Mouse (Mus musculus) embryonic facial prominence, embryonic 15.5 days (tissue): ENCODE results near the gene Rgs3. TPM values are rescaled to one million over a fixed set of nuclear protein-coding genes. Genes with fewer than 3 reads are reported as not detected.
A peak's percentile ranks its signal among the peaks of the same experiment; 100 is the strongest.

Experiments used
- ATAC-seq: fragments of 200-750 bp; cut with Nextera tagmentation; 2 replicates; pipeline ENCODE4 v1.8.0; 2017; ENCODE audit warnings: low read depth, moderate TSS enrichment; ENCODE audit not compliant: insufficient number of reproducible peaks, low FRiP score, low TSS enrichment
- H3K27ac ChIP-seq: fragments of 300-500 bp; sonication (generic); replicated peaks from 2 replicates; pipeline ENCODE4 v1.5.1; 2015; ENCODE audit warnings: mild to moderate bottlenecking, inconsistent platforms
- H3K27me3 ChIP-seq: fragments of 300-500 bp; sonication (generic); 2 replicates; pipeline ENCODE4 v1.6.1; 2015; ENCODE audit warnings: inconsistent platforms
- H3K36me3 ChIP-seq: fragments of 300-500 bp; sonication (generic); 2 replicates; pipeline ENCODE4 v1.6.1; 2015; ENCODE audit warnings: mild to moderate bottlenecking, inconsistent platforms
- H3K4me1 ChIP-seq: fragments of 300-500 bp; sonication (generic); 2 replicates; pipeline ENCODE4 v1.6.1; 2015; ENCODE audit warnings: inconsistent platforms
- H3K4me2 ChIP-seq: fragments of 300-500 bp; sonication (generic); replicated peaks from 2 replicates; pipeline ENCODE4 v1.6.1; 2015; ENCODE audit warnings: mild to moderate bottlenecking, inconsistent platforms
- H3K4me3 ChIP-seq: fragments of 300-500 bp; sonication (generic); replicated peaks from 2 replicates; pipeline ENCODE4 v1.5.1; 2015; ENCODE audit warnings: mild to moderate bottlenecking, inconsistent platforms
- H3K9ac ChIP-seq: fragments of 300-500 bp; sonication (generic); 2 replicates; pipeline ENCODE4 v1.6.1; 2015; ENCODE audit warnings: inconsistent platforms
- H3K9me3 ChIP-seq: fragments of 300-500 bp; sonication (generic); replicated peaks from 2 replicates; pipeline ENCODE4 v1.6.1; 2016; ENCODE audit warnings: inconsistent platforms
- WGBS: fragments of 180-500 bp; shearing (Covaris S2); methylation state at CpG from one replicate; pipeline ENCODE4 v1.1.7; 2015; 5-methylcytosine and 5-hydroxymethylcytosine counted together
- polyA plus RNA-seq: library from polyadenylated mRNA; unstranded; fragments of >200 nt; fragmentation: Nextera tagmentation; extraction: Ambion mirVana; gene quantifications from 2 replicates; pipeline ENCODE4 v1.2.1, GENCODE M21; 2015

The Rgs3 gene
- polyA plus RNA-seq, 1 experiment from 2014 or later, result 65.0 TPM

DNA sequence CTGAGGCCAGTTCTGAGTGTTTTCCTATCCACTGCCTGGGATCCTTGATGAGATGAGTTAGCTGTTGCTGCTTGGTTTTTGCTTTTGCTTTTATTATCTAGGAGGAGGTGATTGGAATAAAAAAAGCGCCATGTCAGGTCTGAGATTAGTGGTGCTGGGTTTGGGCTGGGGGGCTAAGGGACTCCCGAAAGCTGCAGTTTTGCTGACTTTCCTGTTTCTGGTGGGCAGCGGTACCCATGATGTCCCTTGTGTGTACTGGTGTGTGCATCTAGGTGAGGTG, 60.3 kb downstream of the Rgs3 start:
- no peak overlapping the region; the same call in 1 of the 2 replicates for H3K27ac ChIP-seq

DNA sequence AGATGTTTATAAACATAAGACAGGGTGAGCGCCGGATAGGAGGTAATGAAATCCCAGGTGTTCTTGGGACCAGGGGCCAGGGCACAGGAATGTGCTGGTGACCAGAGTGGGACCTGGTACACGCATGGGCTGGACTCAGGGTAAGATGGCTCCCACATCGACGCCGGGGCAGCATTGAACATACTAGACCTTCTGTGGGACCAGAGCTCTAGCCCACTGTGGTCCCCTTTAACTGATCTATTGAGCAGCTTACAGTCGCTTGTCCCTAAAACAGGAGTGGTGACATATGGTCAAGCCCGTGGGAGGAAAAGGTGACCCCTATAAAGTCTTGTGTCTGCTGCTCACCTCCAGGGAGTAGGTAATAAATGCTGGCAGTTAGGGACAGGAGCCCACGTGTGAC, 61.5 kb downstream of the Rgs3 start:
- Histone ChIP-seq H3K4me2 (no peak overlapping the region), H3K36me3 (no peaks in the 10 kb centered on the region), H3K9ac (no peak overlapping the region), H3K27me3 (no peaks in the 10 kb centered on the region), H3K27ac (no peak overlapping the region), H3K4me1 (peaks cover 47% of the 10 kb centered on the region), H3K4me3 (no peak overlapping the region), H3K9me3 (no peaks in the 10 kb centered on the region)
- ATAC-seq, result no peak
- 89% methylated on average over 9 of the region's 9 CpGs for WGBS

More for the DNA sequence above, 60.3 kb downstream of the Rgs3 start:
- Histone ChIP-seq H3K9me3 (no peaks in the 10 kb centered on the region), H3K4me2 (no peak overlapping the region), H3K4me1 (peaks cover 35% of the 10 kb centered on the region), H3K27me3 (no peaks in the 10 kb centered on the region), H3K9ac (no peak overlapping the region), H3K4me3 (peak overlapping the region; percentile 11; the same call in 1 of the 2 replicates), H3K36me3 (no peaks in the 10 kb centered on the region)
- WGBS, result 93% methylated on average over 3 of the region's 3 CpGs
- ATAC-seq, result no peak

DNA sequence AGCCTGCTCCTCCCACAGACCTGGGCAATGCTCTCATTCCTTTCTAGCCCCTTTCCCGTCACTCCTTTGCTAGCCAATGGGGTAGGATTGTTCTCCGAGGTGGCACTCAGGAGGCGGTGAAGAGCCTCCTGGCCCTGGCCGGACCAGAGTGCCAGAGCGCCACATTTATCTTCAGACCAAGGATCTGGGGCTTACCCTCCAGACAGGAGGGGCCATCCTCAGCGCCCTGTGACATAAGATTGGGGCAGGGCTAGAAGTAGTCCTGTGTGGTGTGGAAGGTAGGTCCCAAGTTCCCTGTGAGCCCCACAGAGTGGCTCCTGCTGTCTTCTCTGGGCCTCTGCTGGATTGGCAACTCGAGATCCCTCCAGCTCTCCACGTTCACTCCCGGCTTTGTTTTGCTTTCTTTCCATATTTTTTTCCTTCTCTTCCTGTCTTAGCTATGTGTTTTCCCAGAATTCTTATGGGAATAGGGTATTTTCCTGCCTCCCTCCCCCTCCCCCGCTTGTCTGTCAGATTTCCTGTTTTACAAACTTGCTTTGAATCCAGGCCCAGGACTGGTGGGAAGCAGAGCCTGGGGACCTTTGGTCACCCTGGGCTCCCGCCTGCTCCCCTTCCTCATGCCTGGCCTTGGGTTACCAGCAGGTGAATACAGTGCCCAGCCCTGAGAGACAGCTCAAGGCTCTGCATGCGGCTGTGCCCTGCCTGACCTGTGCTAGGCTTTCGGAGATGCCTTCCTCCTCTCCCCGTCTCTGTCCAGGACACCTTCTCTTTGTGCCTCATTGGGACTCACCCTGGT, 62.4 kb downstream of the Rgs3 start:
- Histone ChIP-seq H3K27me3 (no peaks in the 10 kb centered on the region), H3K4me1 (peaks cover 57% of the 10 kb centered on the region), H3K9me3 (no peaks in the 10 kb centered on the region), H3K36me3 (no peaks in the 10 kb centered on the region), H3K4me3 (no peak overlapping the region), H3K9ac (no peak overlapping the region), H3K4me2 (no peak overlapping the region), H3K27ac (peak overlapping the region; percentile 31; the same call in 1 of the 2 replicates)
- no peak for ATAC-seq
- 65% methylated on average over 14 of the region's 14 CpGs for WGBS

DNA sequence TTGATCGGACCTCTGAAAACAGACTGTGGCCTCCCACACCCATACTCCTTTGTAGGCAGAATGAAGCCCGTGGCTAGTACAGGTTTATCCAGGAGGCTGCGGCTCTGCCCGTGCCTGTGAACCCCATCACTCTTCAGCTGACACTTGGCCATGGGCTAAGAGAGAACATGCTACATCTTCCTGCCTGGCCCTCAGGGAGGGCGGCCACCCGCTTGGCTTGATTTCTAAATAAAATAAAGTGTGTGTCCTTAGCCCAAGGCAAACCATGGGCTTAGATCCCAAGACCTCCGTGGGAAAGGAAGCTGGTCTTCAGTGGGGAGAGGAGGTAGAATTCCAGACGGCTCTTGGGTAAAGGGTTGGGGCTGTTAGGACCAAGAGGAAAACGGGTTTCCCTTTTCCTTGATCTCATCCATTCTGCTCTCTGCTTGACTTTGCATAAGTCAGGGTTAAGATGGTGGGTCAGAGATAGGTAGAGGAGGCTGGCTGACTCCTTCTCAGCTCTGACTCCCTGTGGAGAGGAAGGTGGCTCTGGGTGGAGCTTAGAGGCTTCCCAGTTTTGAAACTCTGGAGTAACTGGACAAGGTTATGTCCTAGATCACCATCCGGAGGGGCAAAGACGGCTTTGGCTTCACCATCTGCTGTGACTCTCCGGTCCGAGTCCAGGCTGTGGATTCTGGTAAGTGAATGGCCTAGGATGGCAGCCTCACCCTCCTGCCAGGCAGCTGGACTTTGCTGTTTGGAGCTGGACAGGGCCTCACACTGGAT, 63.8 kb downstream of the Rgs3 start:
- WGBS, result 79% methylated on average over 13 of the region's 13 CpGs
- Histone ChIP-seq H3K9ac (no peak overlapping the region), H3K36me3 (no peaks in the 10 kb centered on the region), H3K4me3 (no peak overlapping the region), H3K27ac (0 out of 2 replicates have a peak overlapping the region, but pooled peaks have one; percentile 29), H3K4me2 (no peak overlapping the region), H3K9me3 (no peaks in the 10 kb centered on the region), H3K27me3 (no peaks in the 10 kb centered on the region), H3K4me1 (peaks cover 59% of the 10 kb centered on the region)
- no peak for ATAC-seq

DNA sequence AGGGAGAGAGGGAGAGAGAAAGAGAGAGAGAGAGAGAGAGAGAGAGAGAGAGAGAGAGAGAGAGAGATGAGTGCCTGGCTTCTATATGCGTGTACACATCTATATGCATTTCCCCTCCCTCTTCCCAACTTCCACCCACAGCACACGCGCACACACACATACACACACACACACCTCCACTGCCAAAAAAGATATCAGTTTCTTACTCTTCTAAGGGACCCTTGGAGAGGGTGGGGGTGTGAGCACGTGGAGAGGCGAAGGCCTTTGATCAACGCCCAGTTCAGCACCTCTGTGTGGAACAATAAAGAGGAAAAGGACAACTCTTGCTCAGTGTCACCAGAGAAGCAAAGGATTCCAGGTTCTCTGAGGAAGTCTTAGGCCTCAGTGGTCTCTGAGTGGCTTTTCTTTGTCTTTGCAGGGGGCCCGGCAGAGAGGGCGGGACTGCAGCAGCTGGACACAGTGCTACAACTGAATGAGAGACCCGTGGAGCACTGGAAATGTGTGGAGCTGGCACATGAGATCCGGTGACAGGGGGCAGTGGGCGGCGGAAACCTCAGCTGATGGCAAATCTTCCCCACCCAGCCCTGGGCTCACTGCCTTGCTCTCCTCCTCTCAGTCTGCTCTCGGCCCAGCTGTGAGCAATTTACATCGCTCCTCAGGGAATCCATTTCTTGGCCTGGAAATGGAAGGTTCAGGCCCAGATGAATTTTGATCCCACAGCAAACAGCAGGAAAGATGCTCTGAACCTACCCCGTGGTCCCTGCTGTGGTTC, 65.2 kb downstream of the Rgs3 start:
- Histone ChIP-seq H3K36me3 (no peaks in the 10 kb centered on the region), H3K4me1 (peaks cover 62% of the 10 kb centered on the region), H3K4me2 (peak overlapping the region; percentile 19; the same call in 1 of the 2 replicates), H3K27ac (peak overlapping the region; percentile 90), H3K27me3 (no peaks in the 10 kb centered on the region), H3K4me3 (no peak overlapping the region), H3K9me3 (no peaks in the 10 kb centered on the region), H3K9ac (no peak overlapping the region)
- WGBS, result 24% methylated on average over 15 of the region's 15 CpGs
- ATAC-seq, result peak; percentile 67

DNA sequence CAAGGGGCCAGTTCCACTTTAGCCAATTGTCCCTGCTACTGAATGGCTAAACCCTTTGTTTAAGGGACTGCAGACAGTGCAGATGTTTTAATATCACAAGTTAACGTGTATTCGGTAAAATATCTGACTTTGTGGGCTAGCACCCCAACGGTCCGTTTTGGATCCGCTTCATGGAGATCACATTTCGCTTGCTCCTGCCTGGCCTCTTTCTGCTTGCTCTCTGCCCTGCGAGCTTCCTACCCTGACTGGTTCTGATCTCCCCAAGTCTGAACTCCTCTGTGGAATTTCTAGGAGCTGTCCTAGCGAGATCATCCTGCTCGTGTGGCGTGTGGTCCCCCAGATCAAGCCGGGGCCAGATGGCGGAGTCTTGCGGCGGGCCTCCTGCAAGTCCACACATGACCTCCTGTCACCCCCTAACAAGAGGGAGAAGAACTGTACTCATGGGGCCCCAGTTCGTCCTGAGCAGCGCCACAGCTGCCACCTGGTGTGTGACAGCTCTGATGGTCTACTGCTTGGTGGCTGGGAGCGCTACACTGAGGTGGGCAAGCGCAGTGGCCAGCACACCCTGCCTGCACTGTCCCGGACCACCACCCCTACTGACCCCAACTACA, 65.9 kb downstream of the Rgs3 start:
- H3K9ac ChIP-seq, result no peak overlapping the region
- no peaks in the 10 kb centered on the region for H3K36me3 ChIP-seq
- H3K27me3 ChIP-seq, result no peaks in the 10 kb centered on the region
- ATAC-seq, result no peak
- H3K9me3 ChIP-seq, result no peaks in the 10 kb centered on the region
- H3K27ac ChIP-seq, result peak overlapping the region; percentile 90
- H3K4me1 ChIP-seq, result peaks cover 69% of the 10 kb centered on the region
- whole genome bisulfite sequencing, result 39% methylated on average over 19 of the region's 19 CpGs
- H3K4me3 ChIP-seq, result no peak overlapping the region
- peak overlapping the region; percentile 19; the same call in 1 of the 2 replicates for H3K4me2 ChIP-seq

DNA sequence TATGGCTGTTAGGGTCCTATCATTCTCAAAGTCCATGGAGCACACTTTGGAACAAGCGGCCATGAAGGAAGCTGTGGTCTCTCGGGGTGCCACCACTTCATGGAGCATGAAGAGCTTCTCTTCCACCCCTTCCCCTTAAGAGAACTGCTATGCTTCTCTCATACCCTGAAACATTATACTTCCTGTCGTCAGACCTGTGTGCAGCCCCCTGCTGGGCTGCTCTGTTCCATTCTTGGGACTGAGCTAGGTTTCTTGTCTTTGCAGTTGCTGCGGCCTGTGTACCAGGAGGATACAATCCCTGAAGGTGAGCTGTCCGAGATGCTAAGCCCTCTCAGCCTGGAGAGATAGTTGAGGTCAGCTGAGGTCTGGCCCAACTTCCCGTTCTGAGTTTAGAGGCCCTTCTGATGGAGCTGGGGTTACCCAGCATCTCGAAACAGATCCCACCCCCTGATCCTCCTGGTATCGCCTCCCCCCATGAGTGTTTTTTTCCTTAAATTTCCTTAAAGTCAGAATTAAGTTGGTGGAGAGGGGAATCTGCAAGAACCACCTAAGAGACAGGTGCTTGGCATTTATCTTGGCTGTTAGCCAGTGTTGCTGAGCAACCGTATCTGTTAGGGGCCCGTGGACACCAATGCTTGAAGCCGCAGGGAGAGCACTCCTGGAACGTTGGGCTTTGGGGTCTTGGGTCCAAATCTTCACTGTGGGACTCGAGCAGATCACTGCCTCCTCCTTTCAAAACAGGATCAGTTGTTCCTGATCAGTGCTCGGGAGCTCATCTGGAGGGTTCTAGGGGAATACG, 66.8 kb downstream of the Rgs3 start:
- Histone ChIP-seq H3K27ac (peak overlapping the region; percentile 90), H3K4me2 (no peak overlapping the region), H3K4me3 (no peak overlapping the region), H3K4me1 (peaks cover 77% of the 10 kb centered on the region), H3K9me3 (no peaks in the 10 kb centered on the region), H3K27me3 (no peaks in the 10 kb centered on the region), H3K9ac (no peak overlapping the region), H3K36me3 (no peaks in the 10 kb centered on the region)
- ATAC-seq, result no peak
- WGBS, result 59% methylated on average over 15 of the region's 15 CpGs

DNA sequence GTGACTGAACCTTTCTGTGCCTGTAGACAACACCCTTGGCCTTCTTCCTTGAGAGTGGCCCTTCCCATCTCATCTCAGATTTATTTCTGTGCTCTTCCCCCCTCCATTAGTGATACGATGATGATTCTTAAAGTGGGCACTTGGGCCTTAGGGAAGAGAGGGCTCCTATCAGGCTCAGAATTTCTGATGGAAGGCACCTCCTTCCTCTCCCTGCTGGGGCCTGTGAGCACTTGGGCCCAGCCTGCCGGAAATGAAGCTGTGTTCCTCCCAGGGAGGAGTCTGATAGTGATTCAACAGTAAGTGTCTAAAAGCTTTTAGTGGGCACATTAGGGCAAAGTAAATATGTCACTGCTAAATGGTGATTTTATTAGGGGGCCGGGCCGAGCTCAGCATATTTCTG, 67.7 kb downstream of the Rgs3 start:
- H3K4me1 ChIP-seq, result peaks cover 72% of the 10 kb centered on the region
- H3K27me3 ChIP-seq, result no peaks in the 10 kb centered on the region
- no peak overlapping the region for H3K4me2 ChIP-seq
- 84% methylated on average over 4 of the region's 4 CpGs for WGBS
- no peak overlapping the region for H3K4me3 ChIP-seq
- no peak overlapping the region for H3K27ac ChIP-seq
- no peak overlapping the region for H3K9ac ChIP-seq
- H3K36me3 ChIP-seq, result no peaks in the 10 kb centered on the region
- H3K9me3 ChIP-seq, result no peaks in the 10 kb centered on the region
- ATAC-seq, result no peak

DNA sequence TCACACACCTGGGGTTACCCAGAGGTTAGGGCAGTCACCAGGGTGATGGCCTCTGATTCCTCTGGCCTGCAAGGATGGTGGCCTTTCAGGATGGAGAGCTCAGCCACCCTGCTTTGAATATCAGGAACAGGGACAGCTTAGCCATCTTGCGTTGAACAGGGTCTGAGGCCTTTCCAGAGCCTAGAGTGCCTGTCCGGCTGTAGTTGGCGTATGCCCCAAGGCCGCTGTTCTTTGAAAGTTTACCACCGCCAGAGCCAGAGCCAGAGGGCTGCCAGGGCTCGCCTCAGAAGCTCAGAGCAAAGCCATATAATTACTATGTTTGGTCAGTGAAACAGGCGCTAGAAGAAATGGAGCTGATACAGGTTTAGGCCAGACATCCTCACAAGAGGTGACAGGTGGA, 68.9 kb downstream of the Rgs3 start:
- no peak for ATAC-seq
- Histone ChIP-seq H3K9me3 (no peaks in the 10 kb centered on the region), H3K4me1 (peaks cover 69% of the 10 kb centered on the region), H3K27me3 (no peaks in the 10 kb centered on the region), H3K36me3 (no peaks in the 10 kb centered on the region), H3K9ac (no peak overlapping the region), H3K27ac (no peak overlapping the region), H3K4me3 (no peak overlapping the region), H3K4me2 (no peak overlapping the region)
- WGBS, result 75% methylated on average over 7 of the region's 7 CpGs

DNA sequence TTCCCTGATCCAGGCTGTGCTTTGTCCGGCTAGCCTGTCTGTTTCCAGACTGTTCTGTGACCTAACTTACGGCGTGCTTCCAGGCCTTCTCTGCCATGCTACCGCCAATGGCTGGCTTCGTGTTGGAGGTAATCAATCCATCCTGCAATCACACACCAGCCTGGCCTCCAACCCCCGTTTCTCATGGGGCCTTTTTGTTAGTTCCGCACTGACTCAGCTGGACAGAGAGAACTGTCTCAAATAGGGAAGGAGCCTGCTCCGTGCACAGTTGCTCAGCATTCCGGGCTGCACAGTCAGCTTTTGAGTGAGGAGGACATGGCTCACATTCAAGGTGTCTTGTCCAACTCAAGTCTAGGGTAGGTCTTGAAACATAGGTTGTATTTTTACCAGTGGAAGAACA, 69.8 kb downstream of the Rgs3 start:
- Histone ChIP-seq H3K4me3 (no peak overlapping the region), H3K4me1 (peaks cover 69% of the 10 kb centered on the region), H3K36me3 (no peaks in the 10 kb centered on the region), H3K9ac (no peak overlapping the region), H3K27me3 (no peaks in the 10 kb centered on the region), H3K27ac (no peak overlapping the region), H3K4me2 (no peak overlapping the region), H3K9me3 (no peaks in the 10 kb centered on the region)
- 61% methylated on average over 9 of the region's 9 CpGs for WGBS
- ATAC-seq, result no peak
